Mouse (Mus musculus) activated CD4-positive, CD25-positive, alpha-beta regulatory T cell (primary cell): ENCODE data around the gene 4833427G06Rik. TPM values are rescaled to one million over a fixed set of nuclear protein-coding genes. Genes with fewer than 3 reads are reported as not detected.

Experiments used
- polyA plus RNA-seq, 2 experiments: library from polyadenylated mRNA; unstranded; fragments of 100-300 nt; shearing (Covaris generic); gene quantifications; one replicate each; pipeline ENCODE4 v1.2.1; 2017

The 4833427G06Rik gene
- polyA plus RNA-seq: not detected

DNA sequence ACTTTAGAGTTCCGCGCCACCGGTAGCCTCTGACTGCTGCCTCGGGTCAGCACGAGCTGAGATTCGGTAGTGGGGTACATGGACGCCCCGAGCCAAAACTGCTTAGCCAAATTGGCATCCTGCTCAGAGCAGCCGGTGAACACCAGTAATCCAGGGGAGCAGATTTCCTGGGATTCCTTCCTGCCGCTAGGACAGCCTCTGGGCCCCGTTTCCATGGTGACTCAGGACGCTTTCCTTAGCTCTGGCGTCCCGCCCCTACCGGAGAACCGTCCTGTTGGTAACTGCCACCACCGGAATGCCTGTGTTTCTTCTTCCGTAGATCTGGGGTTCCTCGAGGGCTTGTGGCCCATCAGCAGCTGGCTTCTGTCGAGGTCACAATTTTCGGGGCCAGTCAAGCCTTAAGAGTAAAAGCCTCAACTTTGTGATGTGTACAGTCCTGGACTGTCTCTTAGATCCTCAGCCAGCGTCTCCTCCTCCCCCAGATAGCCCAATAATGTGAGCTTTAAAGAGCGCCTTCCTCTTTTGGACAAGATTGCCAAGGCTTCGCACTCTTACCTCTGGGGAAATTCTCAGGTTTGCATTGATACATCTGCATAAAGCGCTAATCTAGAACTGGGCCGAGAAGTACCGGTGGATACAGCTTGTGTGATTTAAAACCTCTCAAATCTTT, at the start of gene 4833427G06Rik:
TSS of gene 4833427G06Rik (minus strand) at position 323 of the 670 bp plus-strand sequence.

DNA sequence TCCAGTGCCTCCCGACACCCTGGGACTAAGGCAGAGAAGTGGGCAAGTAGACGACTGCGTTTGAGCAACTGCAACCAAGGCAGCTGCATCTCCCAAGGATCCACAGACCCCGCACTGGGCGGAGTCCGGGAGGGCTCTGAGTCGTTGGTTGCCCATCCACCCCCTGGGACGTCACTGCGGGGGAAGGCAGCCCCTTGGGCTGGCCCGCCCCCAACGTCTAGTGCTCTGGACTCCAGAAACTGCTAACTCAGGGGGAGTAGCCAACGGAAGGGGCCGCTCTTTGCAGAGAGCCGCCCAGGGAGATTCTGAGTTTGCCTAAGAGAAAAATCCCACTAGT, 24.9 kb downstream of the 4833427G06Rik start, which contains the start of gene Layn:
TSS of gene Layn (minus strand) at position 116 of the 337 bp plus-strand sequence.

DNA sequence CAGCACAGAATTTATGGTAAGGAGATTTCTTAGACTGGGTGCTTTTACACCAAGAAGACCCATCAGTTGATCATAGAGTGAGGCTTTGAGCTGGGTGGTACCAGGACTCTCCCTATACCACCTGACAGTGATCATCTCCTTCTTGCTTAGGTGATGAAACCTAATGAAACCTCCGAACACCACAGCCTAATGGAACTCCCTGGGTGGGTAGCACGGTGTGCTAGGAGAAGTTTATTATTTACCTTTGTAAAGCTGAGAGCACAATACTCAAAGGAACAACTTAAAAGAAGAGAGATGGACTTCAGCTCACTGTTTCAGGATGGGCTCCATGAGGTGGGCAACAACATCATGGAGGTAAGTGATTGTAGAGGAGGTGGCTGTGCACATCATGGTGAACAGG, 41.3 kb downstream of the 4833427G06Rik start, which contains the start of gene Btg4:
TSS of gene Btg4 (plus strand) at position 301 of the 400 bp plus-strand sequence.

Other genes with a start within 250 kb of the 4833427G06Rik start
- 10 to 100 TPM; 30.7 to 32.1 TPM for gene Sik2, start 93.0 kb downstream of the 4833427G06Rik start, polyA plus RNA-seq
- gene Btg4, start 41.2 kb downstream of the 4833427G06Rik start, polyA plus RNA-seq: under 1 TPM in 1 of 2 experiments, not detected in 1; 0.81 TPM
- 1 to 10 TPM in 1 of 2 experiments, not detected in 1; 1.4 TPM for gene Layn, start 25.0 kb downstream of the 4833427G06Rik start, polyA plus RNA-seq
- gene Gm32742, start 63.4 kb upstream of the 4833427G06Rik start, polyA plus RNA-seq: under 1 TPM in 1 of 2 experiments, not detected in 1; 0.04 TPM
- 1 to 10 TPM; 2.5 to 8.1 TPM for gene Pou2af1, start 111.6 kb upstream of the 4833427G06Rik start, polyA plus RNA-seq
- not detected for gene Colca2, start 176.5 kb upstream of the 4833427G06Rik start, polyA plus RNA-seq
- under 1 TPM in 1 of 2 experiments, not detected in 1; 0.26 TPM for gene 1810046K07Rik, start 226.8 kb upstream of the 4833427G06Rik start, polyA plus RNA-seq